Mouse (Mus musculus) layer of hippocampus, adult 18-20 months (tissue): ENCODE data around the gene Ap1b1. TPM values are rescaled to one million over a fixed set of nuclear protein-coding genes. Genes with fewer than 3 reads are reported as not detected.

ENCODE experiments used
- DNase-seq, 2 experiments: peaks; one replicate each; pipeline ENCODE4 v3.0.0; 2022; ENCODE audit warnings: low spot score in 2 of 2
- total RNA-seq, 2 experiments: library from RNA; stranded (reverse); gene quantifications; 2 replicates each; pipeline ENCODE4 v1.2.3; 2021

Gene Ap1b1
- total RNA-seq, 2 experiments from 2014 or later, result 155 TPM

- peak in 1 of 2 experiments; percentile 64 for DNase-seq
Observed at GRCm38 (mm10) chr11:4984249-4984648, 2.4 kb upstream of the Ap1b1 start.

- DNase-seq, result no peak
Observed at GRCm38 (mm10) chr11:4984799-4985198, 1.8 kb upstream of the Ap1b1 start.

GRCm38 (mm10) chr11:4987487-4987852 lies 846 bp downstream of the Ap1b1 start:
- DNase-seq, result no peak

- no peak for DNase-seq
Observed at GRCm38 (mm10) chr11:4989187-4989586, 2.6 kb downstream of the Ap1b1 start.

- DNase-seq, result no peak
Observed at GRCm38 (mm10) chr11:4992471-4992870, 5.8 kb downstream of the Ap1b1 start.

- DNase-seq, result no peak
Observed at GRCm38 (mm10) chr11:4995676-4996075, 9.1 kb downstream of the Ap1b1 start.

GRCm38 (mm10) chr11:4996621-4997199 lies 10.1 kb downstream of the Ap1b1 start:
- DNase-seq, result no peak

GRCm38 (mm10) chr11:4998352-4998751 lies 11.7 kb downstream of the Ap1b1 start:
- DNase-seq, result no peak

- DNase-seq, result no peak
Observed at GRCm38 (mm10) chr11:4998762-4999161, 12.1 kb downstream of the Ap1b1 start.

- no peak for DNase-seq
Observed at GRCm38 (mm10) chr11:5000241-5000640, 13.6 kb downstream of the Ap1b1 start.

- DNase-seq, result no peak
Observed at GRCm38 (mm10) chr11:5002826-5003225, 16.2 kb downstream of the Ap1b1 start.

- no peak for DNase-seq
Observed at GRCm38 (mm10) chr11:5005528-5005927, 18.9 kb downstream of the Ap1b1 start.

- no peak for DNase-seq
Observed at GRCm38 (mm10) chr11:5007186-5007585, 20.6 kb downstream of the Ap1b1 start.

- no peak for DNase-seq
Observed at GRCm38 (mm10) chr11:5008867-5009266, 22.2 kb downstream of the Ap1b1 start.

GRCm38 (mm10) chr11:5009354-5010074 lies 22.9 kb downstream of the Ap1b1 start:
- no peak for DNase-seq

GRCm38 (mm10) chr11:5010205-5010604 lies 23.6 kb downstream of the Ap1b1 start:
- no peak for DNase-seq

- no peak for DNase-seq
Observed at GRCm38 (mm10) chr11:5011480-5011879, 24.9 kb downstream of the Ap1b1 start.

GRCm38 (mm10) chr11:5012213-5012715 lies 25.6 kb downstream of the Ap1b1 start:
- no peak for DNase-seq

GRCm38 (mm10) chr11:5015720-5016119 lies 29.1 kb downstream of the Ap1b1 start:
- DNase-seq, result peak; percentile 61 to 89

GRCm38 (mm10) chr11:5016286-5016685 lies 29.7 kb downstream of the Ap1b1 start:
- no peak for DNase-seq

GRCm38 (mm10) chr11:5017506-5017905 lies 30.9 kb downstream of the Ap1b1 start:
- DNase-seq, result peak in 1 of 2 experiments; percentile 67

GRCm38 (mm10) chr11:5025108-5025507 lies 38.5 kb downstream of the Ap1b1 start:
- no peak for DNase-seq

GRCm38 (mm10) chr11:5028228-5028627 lies 41.6 kb downstream of the Ap1b1 start:
- peak; percentile 68 to 89 for DNase-seq
